Mouse (Mus musculus): Measurements from ENCODE around the gene Zfp62. TPM values are rescaled to one million over a fixed set of nuclear protein-coding genes. Genes with fewer than 3 reads are reported as not detected.
A peak's percentile ranks its signal among the peaks of the same experiment; 100 is the strongest.

Gene Zfp62
- polyA plus RNA-seq, 1 experiment from 2014 or later: 49.6 TPM

DNA sequence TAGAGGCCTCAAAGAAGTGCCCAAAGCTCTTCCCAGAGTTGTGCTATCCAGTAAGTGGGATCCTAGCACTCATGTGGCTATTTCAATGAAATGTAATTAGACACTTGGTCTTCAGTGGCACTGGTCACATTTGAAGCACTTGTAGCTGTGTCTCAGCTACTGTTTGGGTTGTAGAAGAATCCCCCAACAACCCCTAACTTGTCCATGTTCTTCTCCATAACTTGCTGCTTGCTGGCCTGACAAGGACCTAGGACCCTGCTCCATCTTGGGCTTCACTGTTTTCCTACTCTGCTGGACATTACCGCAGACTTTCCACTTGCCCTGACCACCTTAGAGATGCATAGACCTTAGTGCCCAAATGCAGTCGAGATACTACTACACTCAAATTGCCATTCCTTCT is 1.0 kb upstream of the Zfp62 start:
- Histone ChIP-seq H3K36me3 (ENCODE audit: control insufficient read depth, insufficient read depth, low read length) (no peaks in the 10 kb centered on the region), H3K4me2 (ENCODE audit: low read depth, low read length) (peak overlapping the region; percentile 92), H3K27ac (ENCODE audit: low read depth, low read length) (no peak overlapping the region), H3K9ac (replicated peaks; ENCODE audit: low read depth, low read length) (peak overlapping the region; percentile 95; the same call in 1 of the 2 replicates), H3K4me3 (ENCODE audit: low read depth, low read length) (peak overlapping the region; percentile 98), H3K27me3 (ENCODE audit: control insufficient read depth, insufficient read depth, low read length) (no peaks in the 10 kb centered on the region; the same call in 1 of the 2 replicates), H3K4me1 (ENCODE audit: control insufficient read depth, insufficient read depth, low read length) (peaks cover 16% of the 10 kb centered on the region), H3K9me3 (ENCODE audit: control insufficient read depth, low read length) (no peaks in the 10 kb centered on the region)
- 62% methylated on average over 2 of the region's 2 CpGs for WGBS
- ATAC-seq (ENCODE audit: low read depth): no peak

- Histone ChIP-seq H3K9me3 (ENCODE audit: control insufficient read depth, low read length) (no peaks in the 10 kb centered on the region), H3K4me2 (ENCODE audit: low read depth, low read length) (peak overlapping the region; percentile 92), H3K27ac (ENCODE audit: low read depth, low read length) (peak overlapping the region; percentile 96), H3K4me3 (ENCODE audit: low read depth, low read length) (peak overlapping the region; percentile 98), H3K27me3 (ENCODE audit: control insufficient read depth, insufficient read depth, low read length) (no peaks in the 10 kb centered on the region; the same call in 1 of the 2 replicates), H3K9ac (replicated peaks; ENCODE audit: low read depth, low read length) (peak overlapping the region; percentile 95), H3K4me1 (ENCODE audit: control insufficient read depth, insufficient read depth, low read length) (peaks cover 16% of the 10 kb centered on the region), H3K36me3 (ENCODE audit: control insufficient read depth, insufficient read depth, low read length) (no peaks in the 10 kb centered on the region)
- peak; percentile 50; the same call in 1 of the 2 replicates for ATAC-seq (ENCODE audit: low read depth)
- WGBS: 6% methylated on average over 10 of the region's 10 CpGs
Observed at GRCm38 (mm10) chr11:49202523-49203061, 500 bp upstream of the Zfp62 start.

DNA sequence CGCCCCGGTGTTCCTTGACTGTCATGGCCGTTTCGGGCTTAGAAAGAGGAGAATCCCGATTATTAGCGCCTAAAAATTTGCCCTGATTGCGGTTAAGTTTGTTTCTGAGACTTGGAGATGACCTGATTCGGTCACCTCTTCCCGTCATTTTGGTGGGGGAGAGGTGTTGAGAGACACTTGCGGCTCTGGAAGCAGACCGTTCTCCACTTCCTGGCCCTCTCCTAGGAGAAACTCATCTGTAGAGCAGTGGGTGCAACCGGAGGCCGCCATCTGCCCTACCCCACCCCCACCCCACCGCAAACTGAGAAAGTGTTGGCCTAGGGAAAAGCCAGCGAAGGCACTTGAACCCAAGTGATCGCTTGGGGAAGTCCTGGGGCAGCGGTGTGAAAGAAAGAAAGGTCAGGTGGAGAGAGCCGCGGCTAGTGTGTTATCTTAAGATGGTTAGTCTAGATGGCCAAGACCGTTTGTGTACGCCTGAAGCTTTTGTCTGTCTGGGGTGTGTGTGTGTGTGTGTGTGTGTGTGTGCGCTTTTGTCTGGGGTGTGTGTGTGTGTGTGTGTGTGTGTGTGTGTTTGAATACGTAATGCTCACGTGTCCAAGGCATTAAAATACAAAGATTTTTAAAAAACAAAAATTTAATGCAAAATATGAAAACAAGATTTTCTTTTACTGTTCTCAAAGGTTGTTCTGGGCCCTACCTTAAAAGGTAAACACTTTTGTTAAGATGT is 842 bp downstream of the Zfp62 start:
- H3K9me3 ChIP-seq (ENCODE audit: control insufficient read depth, low read length): no peaks in the 10 kb centered on the region
- peak overlapping the region; percentile 95 for H3K9ac ChIP-seq (replicated peaks; ENCODE audit: low read depth, low read length)
- ATAC-seq (ENCODE audit: low read depth): peak; percentile 75
- peak overlapping the region; percentile 98 for H3K4me3 ChIP-seq (ENCODE audit: low read depth, low read length)
- H3K4me1 ChIP-seq (ENCODE audit: control insufficient read depth, insufficient read depth, low read length): peaks cover 16% of the 10 kb centered on the region
- no peaks in the 10 kb centered on the region; the same call in 1 of the 2 replicates for H3K27me3 ChIP-seq (ENCODE audit: control insufficient read depth, insufficient read depth, low read length)
- 0% methylated on average over 24 of the region's 24 CpGs for WGBS
- no peaks in the 10 kb centered on the region for H3K36me3 ChIP-seq (ENCODE audit: control insufficient read depth, insufficient read depth, low read length)
- peak overlapping the region; percentile 96 for H3K27ac ChIP-seq (ENCODE audit: low read depth, low read length)
- H3K4me2 ChIP-seq (ENCODE audit: low read depth, low read length): peak overlapping the region; percentile 92

DNA sequence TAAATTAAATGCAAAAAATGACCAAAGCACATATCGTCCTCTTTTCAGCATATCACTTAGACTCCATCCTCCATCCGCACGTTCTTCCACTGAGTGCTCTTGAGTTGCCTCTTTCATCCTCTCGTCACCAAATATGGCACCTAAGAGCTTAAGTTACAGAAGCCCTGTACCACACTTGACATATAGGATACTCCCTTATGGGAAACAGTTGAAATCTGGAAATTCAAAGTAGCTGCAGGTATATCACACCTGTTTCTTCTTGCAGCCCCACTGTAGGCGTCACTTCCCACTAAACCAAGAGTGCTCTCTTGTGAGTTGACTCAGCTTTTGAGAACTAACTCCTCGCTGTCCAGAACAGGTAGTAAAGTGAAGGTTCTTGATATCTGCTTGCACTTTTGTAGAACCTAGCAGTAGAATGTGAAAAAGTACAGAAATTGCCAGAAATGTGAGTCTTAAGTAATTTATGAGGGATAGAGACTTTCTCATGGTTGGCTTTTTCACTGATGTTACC is 2.0 kb downstream of the Zfp62 start:
- H3K9ac ChIP-seq (replicated peaks; ENCODE audit: low read depth, low read length): no peak overlapping the region
- H3K4me2 ChIP-seq (ENCODE audit: low read depth, low read length): no peak overlapping the region
- H3K27ac ChIP-seq (ENCODE audit: low read depth, low read length): no peak overlapping the region
- H3K27me3 ChIP-seq (ENCODE audit: control insufficient read depth, insufficient read depth, low read length): no peaks in the 10 kb centered on the region; the same call in 1 of the 2 replicates
- H3K4me1 ChIP-seq (ENCODE audit: control insufficient read depth, insufficient read depth, low read length): peaks cover 16% of the 10 kb centered on the region
- no peak for ATAC-seq (ENCODE audit: low read depth)
- 87% methylated on average over 6 of the region's 6 CpGs for WGBS
- H3K9me3 ChIP-seq (ENCODE audit: control insufficient read depth, low read length): no peaks in the 10 kb centered on the region
- H3K4me3 ChIP-seq (ENCODE audit: low read depth, low read length): peak overlapping the region; percentile 98; the same call in 1 of the 2 replicates
- H3K36me3 ChIP-seq (ENCODE audit: control insufficient read depth, insufficient read depth, low read length): no peaks in the 10 kb centered on the region

GRCm38 (mm10) chr11:49207495-49207894 is 4.4 kb downstream of the Zfp62 start:
- H3K27ac ChIP-seq (ENCODE audit: low read depth, low read length): no peak overlapping the region
- no peak overlapping the region for H3K4me3 ChIP-seq (ENCODE audit: low read depth, low read length)
- ATAC-seq (ENCODE audit: low read depth): no peak
- peaks cover 12% of the 10 kb centered on the region for H3K4me1 ChIP-seq (ENCODE audit: control insufficient read depth, insufficient read depth, low read length)
- 98% methylated on average over 1 of the region's 1 CpGs for WGBS
- H3K9ac ChIP-seq (replicated peaks; ENCODE audit: low read depth, low read length): no peak overlapping the region
- no peaks in the 10 kb centered on the region for H3K36me3 ChIP-seq (ENCODE audit: control insufficient read depth, insufficient read depth, low read length)
- no peak overlapping the region for H3K4me2 ChIP-seq (ENCODE audit: low read depth, low read length)
- H3K9me3 ChIP-seq (ENCODE audit: control insufficient read depth, low read length): no peaks in the 10 kb centered on the region
- no peaks in the 10 kb centered on the region; the same call in 1 of the 2 replicates for H3K27me3 ChIP-seq (ENCODE audit: control insufficient read depth, insufficient read depth, low read length)

DNA sequence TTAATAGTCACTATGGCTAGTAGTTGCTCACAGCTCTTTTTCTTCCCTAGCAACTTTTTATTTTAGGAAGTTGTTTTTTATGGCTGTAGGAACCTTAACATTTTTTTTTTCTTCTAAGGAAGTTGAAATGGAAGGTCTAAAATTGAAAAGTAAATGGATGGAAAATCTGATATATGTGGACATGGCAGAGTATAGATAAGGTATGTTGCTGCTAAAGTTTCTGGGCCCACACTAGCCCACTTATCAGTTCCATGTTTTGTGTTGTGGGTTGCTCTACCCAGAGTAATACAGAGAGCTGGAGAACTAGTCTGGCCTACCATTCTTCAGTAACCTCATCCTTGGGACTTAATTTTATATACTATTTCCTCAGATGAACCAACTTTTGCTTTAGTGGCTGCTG is 9.5 kb downstream of the Zfp62 start:
- Histone ChIP-seq H3K9me3 (ENCODE audit: control insufficient read depth, low read length) (no peaks in the 10 kb centered on the region), H3K4me3 (ENCODE audit: low read depth, low read length) (no peak overlapping the region), H3K27ac (ENCODE audit: low read depth, low read length) (no peak overlapping the region), H3K9ac (replicated peaks; ENCODE audit: low read depth, low read length) (no peak overlapping the region), H3K36me3 (ENCODE audit: control insufficient read depth, insufficient read depth, low read length) (peaks cover 38% of the 10 kb centered on the region), H3K4me2 (ENCODE audit: low read depth, low read length) (no peak overlapping the region), H3K27me3 (ENCODE audit: control insufficient read depth, insufficient read depth, low read length) (no peaks in the 10 kb centered on the region), H3K4me1 (ENCODE audit: control insufficient read depth, insufficient read depth, low read length) (no peaks in the 10 kb centered on the region)
- no peak for ATAC-seq (ENCODE audit: low read depth)

DNA sequence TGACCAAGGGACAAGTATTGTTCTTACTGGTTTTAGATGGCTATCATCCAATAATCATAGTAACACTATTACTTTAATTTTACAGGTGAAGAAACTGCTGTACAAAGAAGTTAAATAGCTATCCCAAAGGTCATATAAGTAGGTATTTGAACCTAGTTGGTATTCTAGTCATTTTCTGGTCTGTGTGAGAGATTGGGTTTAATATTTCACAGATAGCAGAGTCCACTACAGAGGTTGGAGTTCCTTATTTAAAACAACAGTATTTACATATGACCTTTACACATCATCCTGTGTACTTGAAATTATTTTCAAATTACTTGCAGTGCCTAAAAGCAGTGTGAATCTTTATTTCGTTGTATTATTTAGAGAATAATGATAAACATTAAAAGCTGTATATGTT is 10.4 kb downstream of the Zfp62 start:
- Histone ChIP-seq H3K9me3 (ENCODE audit: control insufficient read depth, low read length) (no peaks in the 10 kb centered on the region), H3K4me3 (ENCODE audit: low read depth, low read length) (no peak overlapping the region), H3K27ac (ENCODE audit: low read depth, low read length) (no peak overlapping the region), H3K27me3 (ENCODE audit: control insufficient read depth, insufficient read depth, low read length) (no peaks in the 10 kb centered on the region), H3K4me1 (ENCODE audit: control insufficient read depth, insufficient read depth, low read length) (no peaks in the 10 kb centered on the region), H3K36me3 (ENCODE audit: control insufficient read depth, insufficient read depth, low read length) (peaks cover 38% of the 10 kb centered on the region), H3K4me2 (ENCODE audit: low read depth, low read length) (no peak overlapping the region), H3K9ac (replicated peaks; ENCODE audit: low read depth, low read length) (no peak overlapping the region)
- WGBS: 95% methylated on average over 1 of the region's 1 CpGs
- ATAC-seq (ENCODE audit: low read depth): no peak

DNA sequence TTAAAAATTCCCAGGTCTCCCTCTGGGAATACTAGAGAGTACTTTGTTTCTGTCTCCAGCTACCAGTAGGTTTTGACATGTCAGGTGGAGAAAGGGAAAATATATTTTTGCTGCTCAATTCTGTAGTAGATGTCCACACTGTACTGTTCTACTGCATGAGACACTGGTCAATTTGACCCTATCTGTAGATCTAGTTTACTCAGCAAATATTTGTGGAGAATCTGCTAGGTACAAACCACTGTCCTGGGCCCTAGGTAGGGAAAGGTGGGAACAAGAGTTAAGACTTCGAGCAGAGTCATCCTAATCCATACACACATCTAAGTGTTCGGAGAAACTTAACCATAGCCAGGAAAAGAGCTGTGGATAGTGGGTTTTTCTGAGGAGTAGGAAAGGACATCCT is 16.2 kb downstream of the Zfp62 start:
- no peak overlapping the region for H3K9ac ChIP-seq (replicated peaks; ENCODE audit: low read depth, low read length)
- H3K36me3 ChIP-seq (ENCODE audit: control insufficient read depth, insufficient read depth, low read length): peaks cover 32% of the 10 kb centered on the region
- 98% methylated on average over 2 of the region's 2 CpGs for WGBS
- no peaks in the 10 kb centered on the region for H3K9me3 ChIP-seq (ENCODE audit: control insufficient read depth, low read length)
- no peaks in the 10 kb centered on the region for H3K4me1 ChIP-seq (ENCODE audit: control insufficient read depth, insufficient read depth, low read length)
- H3K4me3 ChIP-seq (ENCODE audit: low read depth, low read length): no peak overlapping the region
- no peak for ATAC-seq (ENCODE audit: low read depth)
- no peaks in the 10 kb centered on the region for H3K27me3 ChIP-seq (ENCODE audit: control insufficient read depth, insufficient read depth, low read length)
- H3K27ac ChIP-seq (ENCODE audit: low read depth, low read length): no peak overlapping the region
- no peak overlapping the region for H3K4me2 ChIP-seq (ENCODE audit: low read depth, low read length)

DNA sequence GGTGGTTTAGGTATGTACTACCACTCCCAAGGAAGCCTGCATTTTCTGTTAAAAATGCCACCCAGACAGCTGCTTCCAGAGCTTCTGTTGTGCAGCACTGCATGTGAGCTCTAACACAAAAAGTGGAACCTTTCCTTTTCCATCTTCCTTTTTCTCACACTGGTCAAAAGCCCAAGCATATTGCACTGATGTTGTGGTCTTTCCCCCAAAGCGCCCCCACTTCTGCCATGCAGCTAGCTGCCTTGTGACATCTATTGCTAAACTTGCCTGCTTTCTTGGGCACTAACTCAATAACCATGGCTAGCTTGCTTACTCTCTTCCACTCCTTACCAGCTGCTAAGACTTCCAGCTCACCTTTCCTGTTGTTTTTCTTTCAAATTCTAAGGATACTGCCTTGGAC is 21.4 kb downstream of the Zfp62 start:
- Histone ChIP-seq H3K4me3 (ENCODE audit: low read depth, low read length) (no peak overlapping the region), H3K4me1 (ENCODE audit: control insufficient read depth, insufficient read depth, low read length) (no peaks in the 10 kb centered on the region), H3K36me3 (ENCODE audit: control insufficient read depth, insufficient read depth, low read length) (no peaks in the 10 kb centered on the region), H3K4me2 (ENCODE audit: low read depth, low read length) (no peak overlapping the region), H3K9ac (replicated peaks; ENCODE audit: low read depth, low read length) (no peak overlapping the region), H3K27me3 (ENCODE audit: control insufficient read depth, insufficient read depth, low read length) (no peaks in the 10 kb centered on the region), H3K27ac (ENCODE audit: low read depth, low read length) (no peak overlapping the region), H3K9me3 (ENCODE audit: control insufficient read depth, low read length) (no peaks in the 10 kb centered on the region)
- WGBS: 64% methylated on average over 1 of the region's 1 CpGs
- ATAC-seq (ENCODE audit: low read depth): no peak

All from neural tube, embryonic 14.5 days (tissue).